23 mouse cellular contexts compared by ENCODE assay signal in genomic region chr4:49108371-49108770, GRCm38 (mm10). TPM values are rescaled to one million over a fixed set of nuclear protein-coding genes. Genes with fewer than 3 reads are reported as not detected.
DNase-seq lines count a peak whose midpoint lies in the region; TF ChIP-seq lines count a peak whose summit lies in the region.
"Had no signal": no experiment of that assay in that cellular context is flagged by ENCODE, and none has a peak within 500 bp of the region (broad histone marks: within the 10 kb centered on the region; RNA-seq: fewer than 3 reads in every experiment).

No protein-coding gene starts in this region.

- 0 out of 2 replicates have a peak overlapping the region, but pooled peaks have one; percentile 49 for H3K27ac ChIP-seq in heart, embryonic 10.5 days
- no peak overlapping the region for H3K27ac ChIP-seq in left cerebral cortex, adult 2 months
- H3K27ac ChIP-seq: embryonic facial prominence, embryonic 10.5 days; heart, adult 2 months; heart, embryonic 15.5 days; kidney, embryonic 15.5 days; limb, embryonic 15.5 days; liver, embryonic 15.5 days; macrophage had no signal

- TF ChIP-seq CTCF in left cerebral cortex, adult 2 months (IDR thresholded peaks at IDR 0.05): no peak

- intact Hi-C loops in heart, postnatal 14 days (cut with DNase I): no loop called here
- intact Hi-C loops in left cerebral cortex, adult 2 months (cut with DNase I): no loop called here

- no peak for DNase-seq in heart, embryonic 10.5 days (ENCODE audit: low spot score)
- DNase-seq in heart, postnatal 14 days: no peak
- DNase-seq in retina, postnatal 1 day: peak; percentile 42
- no peak for DNase-seq in retina, embryonic 14.5 days (ENCODE audit: low spot score)
- DNase-seq in left cerebral cortex, adult 2 months (ENCODE audit: extremely low spot score in 1 of 2, low spot score in 2 of 2): peak; percentile 13 to 20
- DNase-seq in telencephalon, adult 2 months (ENCODE audit: low read depth, low spot score): peak; percentile 80
- DNase-seq in ovary, postnatal 36 days (ENCODE audit: low spot score): no peak
- DNase-seq: cerebellum, adult 9-10 months; gastrocnemius, postnatal 25 days; heart, adult 2 months; thymus, postnatal 14 days had no signal

- H3K36me3 ChIP-seq in heart, embryonic 10.5 days: no peaks in the 10 kb centered on the region
- H3K36me3 ChIP-seq: embryonic facial prominence, embryonic 10.5 days; heart, embryonic 15.5 days; kidney, embryonic 15.5 days; limb, embryonic 15.5 days; liver, embryonic 15.5 days had no signal

- peaks cover 6% of the 10 kb centered on the region for H3K4me1 ChIP-seq in heart, embryonic 10.5 days
- H3K4me1 ChIP-seq: embryonic facial prominence, embryonic 10.5 days; limb, embryonic 15.5 days; liver, embryonic 15.5 days had no signal

- H3K4me3 ChIP-seq in heart, embryonic 10.5 days: no peak overlapping the region
- H3K4me3 ChIP-seq in left cerebral cortex, adult 2 months: peak overlapping the region; percentile 9; the same call in 1 of the 2 replicates
- H3K4me3 ChIP-seq: embryonic facial prominence, embryonic 10.5 days; heart, adult 2 months; heart, embryonic 15.5 days; kidney, embryonic 15.5 days; limb, embryonic 15.5 days; liver, embryonic 15.5 days; myocyte had no signal

- no peaks in the 10 kb centered on the region for H3K27me3 ChIP-seq in heart, embryonic 10.5 days (ENCODE audit: insufficient read depth, poor library complexity, severe bottlenecking)
- H3K27me3 ChIP-seq: heart, embryonic 15.5 days; kidney, embryonic 15.5 days; limb, embryonic 15.5 days; liver, embryonic 15.5 days had no signal

- 61% methylated on average over 8 of the region's 8 CpGs for WGBS in heart, embryonic 10.5 days

- no peaks in the 10 kb centered on the region for H3K9me3 ChIP-seq in heart, embryonic 10.5 days
- H3K9me3 ChIP-seq: embryonic facial prominence, embryonic 10.5 days; heart, embryonic 15.5 days; kidney, embryonic 15.5 days; limb, embryonic 15.5 days; liver, embryonic 15.5 days had no signal

RNA-seq across cellular contexts. Expression of gene Plppr1, which starts 49.3 kb away (rescaled TPM):
- polyA plus RNA-seq in heart, embryonic 10.5 days (2016; fragmentation: Nextera tagmentation; extraction: Ambion mirVana): 2.0 and 2.4 TPM in 2 replicates
- total RNA-seq in heart, postnatal 14 days (2021): under 1 TPM; 0.07 to 0.20 TPM
- 10 to 100 TPM in 1 of 2 experiments, 1 to 10 TPM in 1; 7.9 to 11.4 TPM for total RNA-seq in left cerebral cortex, adult 2 months (2021)
- total RNA-seq: common myeloid progenitor, adult 5-6 weeks; gastrocnemius, postnatal 25 days; hematopoietic stem cell, adult 5-6 weeks; neutrophil, adult 5-6 weeks had no signal
- polyA plus RNA-seq: C2C12; heart, adult 2 months; macrophage; myocyte; testis, adult 2 months had no signal

Comparison
In these comparisons a context has a peak if more than half of its experiments do, and no peak if none do; other contexts are left out.
1. DNase-seq: peak in retina, postnatal 1 day (single experiment), left cerebral cortex, adult 2 months (2 of 2) and telencephalon, adult 2 months (single experiment); none in heart, embryonic 10.5 days (single experiment), heart, postnatal 14 days (0 of 2), retina, embryonic 14.5 days (single experiment) and ovary, postnatal 36 days (single experiment).
2. RNA of gene Plppr1, which starts 49.3 kb away (total RNA-seq): 7.9 to 11.4 TPM in left cerebral cortex, adult 2 months; 0.07 to 0.20 TPM in heart, postnatal 14 days; every median in the first group is over 4 times any median in the second.